Mouse (Mus musculus): ENCODE results near the gene Fam111a.

DNA sequence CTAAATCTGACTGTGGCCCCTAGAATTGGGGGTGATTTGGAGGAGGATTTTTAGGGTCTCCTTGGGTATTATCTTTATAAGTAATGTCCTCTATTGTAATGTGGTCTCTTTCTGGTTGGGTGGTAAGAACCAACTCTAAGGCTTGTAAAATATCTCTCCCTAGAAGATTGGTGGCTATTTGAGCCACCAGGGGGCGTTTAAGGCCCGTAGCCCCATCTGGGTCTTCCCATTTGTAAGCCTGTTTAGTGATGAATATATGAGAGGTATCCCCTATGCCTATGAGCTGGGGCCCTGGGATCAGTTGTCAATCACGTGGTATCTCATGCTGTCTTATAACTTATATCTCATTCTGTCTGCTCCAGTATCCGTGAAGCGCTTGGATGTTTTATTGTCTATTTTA is 3.6 kb downstream of the Fam111a start:
- TF ChIP-seq CTCF (conservative IDR thresholded peaks at IDR 0.05 in 1 of 2, IDR thresholded peaks at IDR 0.05 in 1 of 2; ENCODE audit: low read depth in 2 of 2, low read length in 2 of 2) (peak; percentile 37 to 83; a peak in 3 of 4 replicates), TCF12 (IDR thresholded peaks at IDR 0.05; ENCODE audit: low read depth, low read length) (no peak), MAZ (IDR thresholded peaks at IDR 0.05; ENCODE audit: low read depth, low read length) (no peak), ZNF384 (IDR thresholded peaks at IDR 0.05; ENCODE audit: low read depth, low read length) (no peak), SIN3A (IDR thresholded peaks at IDR 0.05; ENCODE audit: low read length) (no peak), JUND (conservative IDR thresholded peaks at IDR 0.05; ENCODE audit: low read depth, low read length) (no peak), ZC3H11A (IDR thresholded peaks at IDR 0.05; ENCODE audit: low read depth, low read length) (peak; percentile 34), SMC3 (IDR thresholded peaks at IDR 0.05; ENCODE audit: low read depth, low read length) (peak; percentile 93), HCFC1 (IDR thresholded peaks at IDR 0.05; ENCODE audit: low read depth, low read length) (no peak), CHD2 (IDR thresholded peaks at IDR 0.05; ENCODE audit: low read length) (no peak), POLR2AphosphoS2 (IDR thresholded peaks at IDR 0.05; ENCODE audit: low read depth, low read length) (no peak), BHLHE40 (IDR thresholded peaks at IDR 0.05; ENCODE audit: low read depth, low read length) (no peak), EP300 (IDR thresholded peaks at IDR 0.05; ENCODE audit: low read length) (no peak)
